Mouse (Mus musculus): Measurements from ENCODE around the gene Pi4ka. TPM values are rescaled to one million over a fixed set of nuclear protein-coding genes. Genes with fewer than 3 reads are reported as not detected.
"Not testable (repeated sequence)": the region's sequence is repeated elsewhere in the genome, so short reads cannot be mapped to it uniquely, and the experiment has no call there.

The Pi4ka gene
- total RNA-seq, 2 experiments from 2014 or later = 174 to 177 TPM

GRCm38 (mm10) chr16:17234916-17235665, 171.0 kb downstream of the Pi4ka start:
- DNase-seq (ENCODE audit: low spot score in 2 of 2) = no peak

GRCm38 (mm10) chr16:17234499-17234895, 171.6 kb downstream of the Pi4ka start:
- DNase-seq (ENCODE audit: low spot score in 2 of 2) = peak; percentile 27 to 44

- peak; percentile 54 for DNase-seq (ENCODE audit: low spot score in 2 of 2)
Measured at GRCm38 (mm10) chr16:17233702-17234498, 172.2 kb downstream of the Pi4ka start.

- DNase-seq (ENCODE audit: low spot score in 2 of 2) = peak; percentile 89 to 93
Measured at GRCm38 (mm10) chr16:17232794-17233701, 173.1 kb downstream of the Pi4ka start, which contains the start of gene Hic2. TSS of gene Hic2 (plus strand) at chr16:17233572.

GRCm38 (mm10) chr16:17231523-17231922, 174.6 kb downstream of the Pi4ka start:
- not testable (repeated sequence) for DNase-seq (ENCODE audit: low spot score in 2 of 2)

Other genes with a start within 250 kb of the Pi4ka start
- gene Ube2l3, start 203.7 kb downstream of the Pi4ka start, total RNA-seq (2021) = 100 to 1,000 TPM; 173 to 178 TPM
- gene Rimbp3, start 197.7 kb downstream of the Pi4ka start, total RNA-seq (2021) = 1 to 10 TPM; 2.7 to 2.9 TPM
- 1 to 10 TPM; 6.1 to 6.2 TPM for gene Hic2, start 172.7 kb downstream of the Pi4ka start, total RNA-seq (2021)
- 100 to 1,000 TPM; 103 to 127 TPM for gene Tmem191c, start 130.2 kb downstream of the Pi4ka start, total RNA-seq (2021)
- gene Serpind1, start 74.9 kb downstream of the Pi4ka start, total RNA-seq (2021) = 1 to 10 TPM in 1 of 2 experiments, under 1 TPM in 1; 0.73 to 1.8 TPM
- gene Snap29, start 328 bp downstream of the Pi4ka start, total RNA-seq (2021) = 10 to 100 TPM; 30.8 to 31.9 TPM
- gene Crkl, start 45.7 kb upstream of the Pi4ka start, total RNA-seq (2021) = 10 to 100 TPM; 34.3 to 36.0 TPM
- 10 to 100 TPM; 36.4 to 39.9 TPM for gene Aifm3, start 83.3 kb upstream of the Pi4ka start, total RNA-seq (2021)
- 100 to 1,000 TPM; 182 to 188 TPM for gene Lztr1, start 102.4 kb upstream of the Pi4ka start, total RNA-seq (2021)
- gene Thap7, start 124.8 kb upstream of the Pi4ka start, total RNA-seq (2021) = 10 to 100 TPM; 33.1 to 38.2 TPM
- gene Lrrc74b, start 154.9 kb upstream of the Pi4ka start, total RNA-seq (2021) = 1 to 10 TPM; 1.7 to 2.4 TPM
- 1 to 10 TPM in 1 of 2 experiments, under 1 TPM in 1; 0.58 to 1.1 TPM for gene P2rx6, start 155.6 kb upstream of the Pi4ka start, total RNA-seq (2021)
- gene Slc7a4, start 176.9 kb upstream of the Pi4ka start, total RNA-seq (2021) = 10 to 100 TPM; 75.7 to 77.6 TPM
- 10 to 100 TPM; 39.7 to 46.6 TPM for gene Smpd4, start 213.0 kb upstream of the Pi4ka start, total RNA-seq (2021)
- 10 to 100 TPM; 40.5 to 42.3 TPM for gene Ccdc74a, start 240.2 kb upstream of the Pi4ka start, total RNA-seq (2021)

All from layer of hippocampus, postnatal 10 days (tissue).